Mouse (Mus musculus) stomach, embryonic 14.5 days (tissue): ENCODE results near the gene Srpk1. TPM values are rescaled to one million over a fixed set of nuclear protein-coding genes. Genes with fewer than 3 reads are reported as not detected.
A peak's percentile ranks its signal among the peaks of the same experiment; 100 is the strongest.

Source experiments
- ATAC-seq: fragments of 200-750 bp; cut with Nextera tagmentation; 2 replicates; pipeline ENCODE4 v1.8.0; 2017; ENCODE audit warnings: low read depth, moderate TSS enrichment; ENCODE audit not compliant: insufficient number of reproducible peaks, insufficient read depth, low FRiP score
- H3K27ac ChIP-seq: fragments of 300-500 bp; sonication (generic); 2 replicates; pipeline ENCODE4 v1.5.1; 2014; ENCODE audit warnings: mild to moderate bottlenecking, low read length, moderate library complexity, mixed read lengths
- H3K27me3 ChIP-seq: fragments of 300-500 bp; sonication (generic); 2 replicates; pipeline ENCODE4 v1.6.1; 2014; ENCODE audit warnings: low read length, control low read depth, mixed read lengths; ENCODE audit not compliant: control insufficient read depth, insufficient read depth
- H3K36me3 ChIP-seq: fragments of 300-500 bp; sonication (generic); 2 replicates; pipeline ENCODE4 v1.6.1; 2014; ENCODE audit warnings: mild to moderate bottlenecking, control low read depth, low read length, moderate library complexity, mixed read lengths; ENCODE audit not compliant: control insufficient read depth, insufficient read depth
- H3K4me1 ChIP-seq: fragments of 300-500 bp; sonication (generic); 2 replicates; pipeline ENCODE4 v1.6.1; 2014; ENCODE audit warnings: low read length, control low read depth, mixed read lengths; ENCODE audit not compliant: control insufficient read depth, insufficient read depth
- H3K4me2 ChIP-seq: fragments of 300-500 bp; sonication (generic); replicated peaks from 2 replicates; pipeline ENCODE4 v1.6.1; 2014; ENCODE audit warnings: low read depth, low read length, control low read depth
- H3K4me3 ChIP-seq: fragments of 300-500 bp; sonication (generic); 2 replicates; pipeline ENCODE4 v1.5.1; 2014; ENCODE audit warnings: low read depth, low read length, control low read depth
- H3K9ac ChIP-seq: fragments of 300-500 bp; sonication (generic); replicated peaks from 2 replicates; pipeline ENCODE4 v1.6.1; 2014; ENCODE audit warnings: low read depth, mild to moderate bottlenecking, control low read depth, low read length, moderate library complexity, mixed read lengths
- H3K9me3 ChIP-seq: fragments of 300-500 bp; sonication (generic); 2 replicates; pipeline ENCODE4 v1.6.1; 2016; ENCODE audit warnings: low read depth, low read length, control low read depth; ENCODE audit not compliant: control insufficient read depth
- WGBS: fragments of 180-500 bp; shearing (Covaris S2); extraction: QIAGEN DNeasy Blood & Tissue Kit; methylation state at CpG from one replicate; pipeline ENCODE4 v1.1.7; 2014; 5-methylcytosine and 5-hydroxymethylcytosine counted together
- polyA plus RNA-seq: library from polyadenylated mRNA; unstranded; fragments of >200 nt; fragmentation: Nextera tagmentation; extraction: Ambion mirVana; gene quantifications from 2 replicates; pipeline ENCODE4 v1.2.1, GENCODE M21; 2014

Gene Srpk1
- polyA plus RNA-seq = 129 and 134 TPM in 2 replicates

- peak within 1 kb of the TSS; percentile 81 for H3K27ac ChIP-seq
- H3K4me2 ChIP-seq = peak within 1 kb of the TSS; percentile 90
- ATAC-seq = peak; percentile 94
- H3K27me3 ChIP-seq = no peaks in the 10 kb centered on the region
- H3K9ac ChIP-seq = peak within 1 kb of the TSS; percentile 87
- H3K9me3 ChIP-seq = no peaks in the 10 kb centered on the region
- H3K4me1 ChIP-seq = peaks cover 16% of the 10 kb centered on the region
- peaks cover 5% of the 10 kb centered on the region; the same call in 1 of the 2 replicates for H3K36me3 ChIP-seq
- under 1% methylated on average over 47 of the region's 53 CpGs for WGBS
- H3K4me3 ChIP-seq = peak within 1 kb of the TSS; percentile 76
These were observed at the start of gene Srpk1 for GRCm38 (mm10) chr17:28622300-28622759. Gene Srpk1 (minus strand): TSS chr17:28622709.

DNA sequence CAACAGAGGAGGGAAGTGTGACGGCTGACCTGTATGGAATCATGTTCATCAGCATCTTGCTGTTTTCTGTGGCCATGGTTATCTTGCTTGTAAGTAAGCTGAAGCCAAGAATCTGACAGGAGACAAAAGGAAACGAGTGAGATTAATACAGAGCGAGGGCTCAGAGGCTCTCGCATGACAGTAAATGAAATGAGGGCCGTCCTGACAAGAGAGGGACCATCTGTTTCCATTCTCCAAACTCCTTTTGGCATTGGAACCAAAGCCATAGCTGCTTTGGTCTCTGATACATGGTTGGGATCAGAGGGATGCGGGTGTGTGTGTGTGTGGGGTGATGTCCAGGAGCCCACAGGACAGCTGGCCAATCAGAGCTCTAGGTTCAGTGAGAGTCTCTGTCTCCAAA is 37.1 kb upstream of the Srpk1 start:
- Histone ChIP-seq H3K4me1 (no peaks in the 10 kb centered on the region), H3K36me3 (no peaks in the 10 kb centered on the region), H3K27ac (no peak overlapping the region), H3K9me3 (no peaks in the 10 kb centered on the region), H3K9ac (no peak overlapping the region), H3K4me3 (no peak overlapping the region), H3K4me2 (no peak overlapping the region), H3K27me3 (no peaks in the 10 kb centered on the region)
- no peak for ATAC-seq
- 46% methylated on average over 6 of the region's 6 CpGs for WGBS

GRCm38 (mm10) chr17:28657936-28658335 is 35.4 kb upstream of the Srpk1 start:
- H3K4me2 ChIP-seq = no peak overlapping the region
- H3K9me3 ChIP-seq = no peaks in the 10 kb centered on the region
- WGBS = 35% methylated on average over 4 of the region's 4 CpGs
- H3K4me3 ChIP-seq = no peak overlapping the region
- no peak for ATAC-seq
- no peak overlapping the region for H3K27ac ChIP-seq
- no peaks in the 10 kb centered on the region for H3K27me3 ChIP-seq
- H3K36me3 ChIP-seq = no peaks in the 10 kb centered on the region
- no peaks in the 10 kb centered on the region for H3K4me1 ChIP-seq
- H3K9ac ChIP-seq = no peak overlapping the region

- 74% methylated on average over 3 of the region's 3 CpGs for WGBS
- H3K4me1 ChIP-seq = no peaks in the 10 kb centered on the region
- no peaks in the 10 kb centered on the region for H3K36me3 ChIP-seq
- ATAC-seq = no peak
- no peak overlapping the region for H3K4me2 ChIP-seq
- H3K9me3 ChIP-seq = no peaks in the 10 kb centered on the region
- H3K9ac ChIP-seq = no peak overlapping the region
- H3K27me3 ChIP-seq = no peaks in the 10 kb centered on the region
- H3K27ac ChIP-seq = no peak overlapping the region
- no peak overlapping the region for H3K4me3 ChIP-seq
These were observed 27.8 kb upstream of the Srpk1 start for GRCm38 (mm10) chr17:28650268-28650667.

DNA sequence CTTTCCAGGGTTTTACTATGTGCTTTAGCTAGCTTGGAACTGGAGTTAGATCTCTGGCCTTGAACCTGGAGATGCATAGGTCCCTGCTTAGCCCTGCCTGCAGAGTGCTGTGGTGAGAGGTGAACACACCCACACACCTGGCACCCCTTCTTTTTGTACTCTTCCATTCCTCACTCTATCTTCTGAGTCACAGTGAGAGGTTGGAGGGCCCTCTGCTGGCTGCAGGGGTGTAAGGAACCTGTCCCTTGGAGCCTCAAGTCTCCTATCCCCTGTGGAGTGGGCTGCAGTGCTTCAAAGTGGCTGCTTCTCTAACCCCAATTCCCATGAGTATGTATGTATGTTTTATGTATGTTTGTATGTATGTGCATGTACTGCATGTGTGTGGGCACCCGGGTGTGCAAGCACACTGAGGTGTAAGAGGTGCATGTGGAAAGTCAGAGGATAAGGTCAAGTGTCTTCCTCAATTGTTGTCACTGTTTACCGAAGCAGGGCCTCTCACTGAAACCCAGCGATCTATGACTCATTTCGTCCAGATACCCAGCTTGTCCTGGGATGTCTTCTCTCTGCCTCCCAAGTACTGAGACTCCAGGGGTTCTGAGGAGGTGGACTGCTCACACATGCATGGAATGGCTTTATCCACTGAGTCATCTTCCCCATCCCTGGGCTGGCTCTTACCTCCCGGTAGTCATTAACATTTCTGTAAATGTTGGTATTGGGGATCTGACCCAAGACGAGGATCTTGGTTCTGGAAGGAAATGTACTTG is 26.3 kb upstream of the Srpk1 start:
- no peak overlapping the region for H3K9ac ChIP-seq
- H3K4me1 ChIP-seq = no peaks in the 10 kb centered on the region
- no peaks in the 10 kb centered on the region for H3K9me3 ChIP-seq
- no peak overlapping the region for H3K27ac ChIP-seq
- ATAC-seq = no peak
- H3K27me3 ChIP-seq = no peaks in the 10 kb centered on the region
- H3K4me2 ChIP-seq = no peak overlapping the region
- H3K36me3 ChIP-seq = no peaks in the 10 kb centered on the region
- no peak overlapping the region for H3K4me3 ChIP-seq
- WGBS = 46% methylated on average over 6 of the region's 6 CpGs

DNA sequence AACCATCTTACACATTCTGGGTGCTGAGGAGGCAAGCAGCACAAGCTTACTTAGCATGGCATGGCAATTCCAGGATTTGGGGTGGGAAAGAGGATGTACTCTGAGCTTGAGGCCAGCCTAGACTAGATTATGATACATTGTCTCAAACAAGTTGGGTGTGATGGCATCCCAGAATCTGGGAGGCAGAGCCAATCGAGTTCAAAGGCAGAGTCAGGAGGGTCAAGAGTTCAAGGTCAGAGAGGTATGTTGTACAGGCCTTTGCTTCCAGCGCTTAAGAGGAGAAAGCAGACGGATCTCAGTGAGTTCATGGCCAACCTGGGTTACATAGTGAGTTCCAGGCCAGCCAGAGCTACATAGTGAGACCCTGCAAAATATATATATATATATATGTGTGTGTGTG is 23.7 kb upstream of the Srpk1 start:
- H3K4me2 ChIP-seq = no peak overlapping the region
- no peak overlapping the region for H3K4me3 ChIP-seq
- H3K27ac ChIP-seq = no peak overlapping the region
- H3K9ac ChIP-seq = no peak overlapping the region
- no peaks in the 10 kb centered on the region for H3K27me3 ChIP-seq
- no peaks in the 10 kb centered on the region for H3K9me3 ChIP-seq
- WGBS = 78% methylated on average over 3 of the region's 3 CpGs
- no peak for ATAC-seq
- no peaks in the 10 kb centered on the region for H3K4me1 ChIP-seq
- H3K36me3 ChIP-seq = no peaks in the 10 kb centered on the region

GRCm38 (mm10) chr17:28644112-28644511 is 21.6 kb upstream of the Srpk1 start:
- Histone ChIP-seq H3K9ac (no peak overlapping the region), H3K27ac (no peak overlapping the region), H3K9me3 (no peaks in the 10 kb centered on the region), H3K4me3 (no peak overlapping the region), H3K4me2 (no peak overlapping the region), H3K27me3 (no peaks in the 10 kb centered on the region), H3K4me1 (no peaks in the 10 kb centered on the region), H3K36me3 (no peaks in the 10 kb centered on the region)
- 35% methylated on average over 4 of the region's 4 CpGs for WGBS
- no peak for ATAC-seq

- no peak overlapping the region for H3K4me3 ChIP-seq
- H3K9ac ChIP-seq = no peak overlapping the region
- no peaks in the 10 kb centered on the region for H3K27me3 ChIP-seq
- H3K4me2 ChIP-seq = no peak overlapping the region
- no peaks in the 10 kb centered on the region for H3K9me3 ChIP-seq
- H3K36me3 ChIP-seq = no peaks in the 10 kb centered on the region
- 34% methylated on average over 3 of the region's 3 CpGs for WGBS
- H3K4me1 ChIP-seq = no peaks in the 10 kb centered on the region
- no peak overlapping the region for H3K27ac ChIP-seq
- ATAC-seq = no peak
These were observed 21.2 kb upstream of the Srpk1 start for GRCm38 (mm10) chr17:28643697-28644096.

DNA sequence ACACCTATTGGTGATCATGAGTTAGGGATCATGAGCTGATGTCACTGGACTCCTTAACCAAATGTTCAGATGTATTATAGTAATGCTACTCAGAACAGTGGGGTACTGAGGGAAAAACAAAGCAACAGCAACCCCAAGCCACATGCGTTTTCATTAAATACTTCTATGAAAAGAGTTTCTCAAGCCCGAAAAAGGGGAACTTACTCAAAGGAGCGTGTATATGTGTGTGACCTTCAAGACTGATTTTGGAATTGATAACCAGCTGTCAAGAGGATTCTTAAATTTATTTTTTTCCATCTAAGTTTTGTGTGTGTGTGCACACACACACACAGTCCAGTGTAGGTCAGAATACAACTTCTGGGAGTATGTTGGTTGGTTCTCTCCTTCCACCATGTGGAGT is 17.6 kb upstream of the Srpk1 start:
- Histone ChIP-seq H3K36me3 (no peaks in the 10 kb centered on the region), H3K4me1 (no peaks in the 10 kb centered on the region), H3K4me2 (no peak overlapping the region), H3K9ac (no peak overlapping the region), H3K9me3 (no peaks in the 10 kb centered on the region), H3K27ac (no peak overlapping the region), H3K27me3 (no peaks in the 10 kb centered on the region), H3K4me3 (no peak overlapping the region)
- 81% methylated on average over 3 of the region's 3 CpGs for WGBS
- no peak for ATAC-seq
